Mouse (Mus musculus): ENCODE measurements around the gene Sox2. TPM values are rescaled to one million over a fixed set of nuclear protein-coding genes. Genes with fewer than 3 reads are reported as not detected.

Sox2 gene
- polyA plus RNA-seq, 3 experiments from 2014 or later: not detected

- no peak for ATAC-seq
These were observed 6.6 kb upstream of the Sox2 start for GRCm38 (mm10) chr3:34643536-34644115.

GRCm38 (mm10) chr3:34646169-34646568, 4.0 kb upstream of the Sox2 start:
- ATAC-seq: no peak

- ATAC-seq: no peak
These were observed 2.5 kb upstream of the Sox2 start for GRCm38 (mm10) chr3:34647688-34648087.

- no peak for ATAC-seq
These were observed 1.9 kb upstream of the Sox2 start for GRCm38 (mm10) chr3:34648105-34648832.

- no peak for ATAC-seq
These were observed 1.1 kb upstream of the Sox2 start for GRCm38 (mm10) chr3:34648833-34649719.

GRCm38 (mm10) chr3:34650621-34651361, 586 bp downstream of the Sox2 start:
- ATAC-seq: no peak

GRCm38 (mm10) chr3:34651486-34652170, 1.4 kb downstream of the Sox2 start:
- no peak for ATAC-seq

- ATAC-seq: no peak
These were observed 2.4 kb downstream of the Sox2 start for GRCm38 (mm10) chr3:34652616-34653015.

GRCm38 (mm10) chr3:34653235-34653976, 3.2 kb downstream of the Sox2 start:
- ATAC-seq: no peak

- no peak for ATAC-seq
These were observed 3.8 kb downstream of the Sox2 start for GRCm38 (mm10) chr3:34653977-34654500.

- no peak for ATAC-seq
These were observed 4.6 kb downstream of the Sox2 start for GRCm38 (mm10) chr3:34654781-34655180.

- ATAC-seq: no peak
These were observed 5.3 kb downstream of the Sox2 start for GRCm38 (mm10) chr3:34655311-34656075.

- ATAC-seq: no peak
These were observed 5.9 kb downstream of the Sox2 start for GRCm38 (mm10) chr3:34656153-34656552.

GRCm38 (mm10) chr3:34656813-34657700, 6.9 kb downstream of the Sox2 start:
- no peak for ATAC-seq

GRCm38 (mm10) chr3:34657701-34658090, 7.5 kb downstream of the Sox2 start:
- ATAC-seq: no peak

GRCm38 (mm10) chr3:34658241-34658965, 8.2 kb downstream of the Sox2 start:
- ATAC-seq: no peak

GRCm38 (mm10) chr3:34658966-34659535, 8.8 kb downstream of the Sox2 start:
- no peak for ATAC-seq

- ATAC-seq: no peak
These were observed 9.7 kb downstream of the Sox2 start for GRCm38 (mm10) chr3:34659861-34660260.
